Mouse (Mus musculus): ENCODE measurements around the gene Rnf5. TPM values are rescaled to one million over a fixed set of nuclear protein-coding genes. Genes with fewer than 3 reads are reported as not detected.

Rnf5 gene
- total RNA-seq, 1 experiment, result 22.8 TPM

- Histone ChIP-seq H3K9ac (ENCODE audit: insufficient read depth, low read depth, low read length, poor library complexity, severe bottlenecking) (no peak overlapping the region), H3K4me3 (ENCODE audit: insufficient read depth in 1 of 2, low read depth in 1 of 2, low read length in 2 of 2, poor library complexity in 1 of 2, severe bottlenecking in 1 of 2) (no peak overlapping the region), H3K9me3 (ENCODE audit: control insufficient read depth, insufficient read depth, low read depth, low read length) (no peaks in the 10 kb centered on the region), H3K4me1 (ENCODE audit: control insufficient read depth in 2 of 2, insufficient read depth in 2 of 2, low read length in 2 of 2, poor library complexity in 1 of 2) (peaks cover 0 to 11% of the 10 kb centered on the region in 2 experiments; a peak in 2 of 4 replicates), H3K27ac (ENCODE audit: insufficient read depth, low read depth, low read length, poor library complexity, severe bottlenecking) (no peak overlapping the region), H3K36me3 (ENCODE audit: control insufficient read depth, insufficient read depth, low read length, poor library complexity, severe bottlenecking) (no peaks in the 10 kb centered on the region)
- no peak for TF ChIP-seq MAFK (IDR thresholded peaks at IDR 0.05; ENCODE audit: insufficient read depth, low read depth, low read length)
- TF ChIP-seq HCFC1 (IDR thresholded peaks at IDR 0.05; ENCODE audit: borderline replicate concordance, insufficient read depth, low read length), result no peak
- no peak for TF ChIP-seq CHD2 (IDR thresholded peaks at IDR 0.05; ENCODE audit: low read depth, low read length)
- TF ChIP-seq ZNF384 (IDR thresholded peaks at IDR 0.05; ENCODE audit: low read depth, low read length), result no peak
- TF ChIP-seq ZC3H11A (IDR thresholded peaks at IDR 0.05; ENCODE audit: borderline replicate concordance, low read depth, low read length), result no peak
- in situ Hi-C loops (cut with MboI; ENCODE audit: low sequenced_read_pairs in 2 of 2, unreplicated experiment in 2 of 2), result no loop called here
- no peak for DNase-seq (ENCODE audit: low read depth, low spot score)
Observed at GRCm38 (mm10) chr17:34576577-34576976, 26.9 kb downstream of the Rnf5 start.

- H3K27ac ChIP-seq (ENCODE audit: insufficient read depth, low read depth, low read length, poor library complexity, severe bottlenecking), result no peak overlapping the region
- no peaks in the 10 kb centered on the region; the same call in 1 of the 2 replicates for H3K36me3 ChIP-seq (ENCODE audit: control insufficient read depth, insufficient read depth, low read length, poor library complexity, severe bottlenecking)
- H3K4me3 ChIP-seq (ENCODE audit: insufficient read depth in 1 of 2, low read depth in 1 of 2, low read length in 2 of 2, poor library complexity in 1 of 2, severe bottlenecking in 1 of 2), result peak overlapping the region; percentile 25 to 27; a peak in 2 of 4 replicates
- no peak for DNase-seq (ENCODE audit: low read depth, low spot score)
- H3K9me3 ChIP-seq (ENCODE audit: control insufficient read depth, insufficient read depth, low read depth, low read length), result no peaks in the 10 kb centered on the region
- in situ Hi-C loops (cut with MboI; ENCODE audit: low sequenced_read_pairs in 2 of 2, unreplicated experiment in 2 of 2), result no loop called here
- TF ChIP-seq CHD2 (IDR thresholded peaks at IDR 0.05; ENCODE audit: low read depth, low read length), result no peak
- TF ChIP-seq HCFC1 (IDR thresholded peaks at IDR 0.05; ENCODE audit: borderline replicate concordance, insufficient read depth, low read length), result no peak
- no peak for TF ChIP-seq ZNF384 (IDR thresholded peaks at IDR 0.05; ENCODE audit: low read depth, low read length)
- TF ChIP-seq MAFK (IDR thresholded peaks at IDR 0.05; ENCODE audit: insufficient read depth, low read depth, low read length), result no peak
- H3K4me1 ChIP-seq (ENCODE audit: control insufficient read depth in 2 of 2, insufficient read depth in 2 of 2, low read length in 2 of 2, poor library complexity in 1 of 2), result peaks cover 0 to 11% of the 10 kb centered on the region in 2 experiments; a peak in 2 of 4 replicates
- peak overlapping the region; percentile 29; the same call in 1 of the 2 replicates for H3K9ac ChIP-seq (ENCODE audit: insufficient read depth, low read depth, low read length, poor library complexity, severe bottlenecking)
Observed at GRCm38 (mm10) chr17:34572361-34572760, 31.1 kb downstream of the Rnf5 start.

GRCm38 (mm10) chr17:34571875-34572274 is 31.6 kb downstream of the Rnf5 start:
- peak overlapping the region; percentile 29; the same call in 1 of the 2 replicates for H3K9ac ChIP-seq (ENCODE audit: insufficient read depth, low read depth, low read length, poor library complexity, severe bottlenecking)
- H3K36me3 ChIP-seq (ENCODE audit: control insufficient read depth, insufficient read depth, low read length, poor library complexity, severe bottlenecking), result no peaks in the 10 kb centered on the region; the same call in 1 of the 2 replicates
- peak overlapping the region; percentile 25 to 27; a peak in 2 of 4 replicates for H3K4me3 ChIP-seq (ENCODE audit: insufficient read depth in 1 of 2, low read depth in 1 of 2, low read length in 2 of 2, poor library complexity in 1 of 2, severe bottlenecking in 1 of 2)
- in situ Hi-C loops (cut with MboI; ENCODE audit: low sequenced_read_pairs in 2 of 2, unreplicated experiment in 2 of 2), result no loop called here
- H3K27ac ChIP-seq (ENCODE audit: insufficient read depth, low read depth, low read length, poor library complexity, severe bottlenecking), result no peak overlapping the region
- TF ChIP-seq MAFK (IDR thresholded peaks at IDR 0.05; ENCODE audit: insufficient read depth, low read depth, low read length) (no peak), ZC3H11A (IDR thresholded peaks at IDR 0.05; ENCODE audit: borderline replicate concordance, low read depth, low read length) (0 out of 2 replicates have a peak, but pooled peaks have one; percentile 31)
- no peak for DNase-seq (ENCODE audit: low read depth, low spot score)
- peaks cover 1 to 13% of the 10 kb centered on the region in 2 experiments; a peak in 2 of 4 replicates for H3K4me1 ChIP-seq (ENCODE audit: control insufficient read depth in 2 of 2, insufficient read depth in 2 of 2, low read length in 2 of 2, poor library complexity in 1 of 2)
- H3K9me3 ChIP-seq (ENCODE audit: control insufficient read depth, insufficient read depth, low read depth, low read length), result no peaks in the 10 kb centered on the region

GRCm38 (mm10) chr17:34569919-34570318 is 33.6 kb downstream of the Rnf5 start:
- no peaks in the 10 kb centered on the region for H3K9me3 ChIP-seq (ENCODE audit: control insufficient read depth, insufficient read depth, low read depth, low read length)
- no peak for TF ChIP-seq HCFC1 (IDR thresholded peaks at IDR 0.05; ENCODE audit: borderline replicate concordance, insufficient read depth, low read length)
- no peak for TF ChIP-seq MAFK (IDR thresholded peaks at IDR 0.05; ENCODE audit: insufficient read depth, low read depth, low read length)
- no peak overlapping the region for H3K27ac ChIP-seq (ENCODE audit: insufficient read depth, low read depth, low read length, poor library complexity, severe bottlenecking)
- H3K4me1 ChIP-seq (ENCODE audit: control insufficient read depth in 2 of 2, insufficient read depth in 2 of 2, low read length in 2 of 2, poor library complexity in 1 of 2), result peaks cover 2 to 11% of the 10 kb centered on the region in 2 experiments; a peak in 1 of 4 replicates
- H3K9ac ChIP-seq (ENCODE audit: insufficient read depth, low read depth, low read length, poor library complexity, severe bottlenecking), result no peak overlapping the region; the same call in 1 of the 2 replicates
- no peak for DNase-seq (ENCODE audit: low read depth, low spot score)
- no peak overlapping the region for H3K4me3 ChIP-seq (ENCODE audit: insufficient read depth in 1 of 2, low read depth in 1 of 2, low read length in 2 of 2, poor library complexity in 1 of 2, severe bottlenecking in 1 of 2)
- H3K36me3 ChIP-seq (ENCODE audit: control insufficient read depth, insufficient read depth, low read length, poor library complexity, severe bottlenecking), result peaks cover 2% of the 10 kb centered on the region; the same call in 1 of the 2 replicates
- in situ Hi-C loops (cut with MboI; ENCODE audit: low sequenced_read_pairs in 2 of 2, unreplicated experiment in 2 of 2), result no loop called here

- no peak overlapping the region for H3K27ac ChIP-seq (ENCODE audit: insufficient read depth, low read depth, low read length, poor library complexity, severe bottlenecking)
- in situ Hi-C loops (cut with MboI; ENCODE audit: low sequenced_read_pairs in 2 of 2, unreplicated experiment in 2 of 2), result no loop called here
- peaks cover 2% of the 10 kb centered on the region; the same call in 1 of the 2 replicates for H3K36me3 ChIP-seq (ENCODE audit: control insufficient read depth, insufficient read depth, low read length, poor library complexity, severe bottlenecking)
- H3K4me3 ChIP-seq (ENCODE audit: insufficient read depth in 1 of 2, low read depth in 1 of 2, low read length in 2 of 2, poor library complexity in 1 of 2, severe bottlenecking in 1 of 2), result no peak overlapping the region
- H3K9me3 ChIP-seq (ENCODE audit: control insufficient read depth, insufficient read depth, low read depth, low read length), result no peaks in the 10 kb centered on the region
- TF ChIP-seq MAFK (IDR thresholded peaks at IDR 0.05; ENCODE audit: insufficient read depth, low read depth, low read length) (no peak), ZC3H11A (IDR thresholded peaks at IDR 0.05; ENCODE audit: borderline replicate concordance, low read depth, low read length) (no peak), HCFC1 (IDR thresholded peaks at IDR 0.05; ENCODE audit: borderline replicate concordance, insufficient read depth, low read length) (no peak), ZNF384 (IDR thresholded peaks at IDR 0.05; ENCODE audit: low read depth, low read length) (no peak), CHD2 (IDR thresholded peaks at IDR 0.05; ENCODE audit: low read depth, low read length) (no peak)
- DNase-seq (ENCODE audit: low read depth, low spot score), result no peak
- no peak overlapping the region for H3K9ac ChIP-seq (ENCODE audit: insufficient read depth, low read depth, low read length, poor library complexity, severe bottlenecking)
- H3K4me1 ChIP-seq (ENCODE audit: control insufficient read depth in 2 of 2, insufficient read depth in 2 of 2, low read length in 2 of 2, poor library complexity in 1 of 2), result peaks cover 5 to 17% of the 10 kb centered on the region in 2 experiments; a peak in 3 of 4 replicates
Observed at GRCm38 (mm10) chr17:34568421-34568820, 35.1 kb downstream of the Rnf5 start.

All from ES-E14 (cell line).